Mouse (Mus musculus): Measurements from ENCODE around the gene Commd7.
"Not testable (repeated sequence)": the region's sequence is repeated elsewhere in the genome, so short reads cannot be mapped to it uniquely, and the experiment has no call there.

Gene Commd7

DNA sequence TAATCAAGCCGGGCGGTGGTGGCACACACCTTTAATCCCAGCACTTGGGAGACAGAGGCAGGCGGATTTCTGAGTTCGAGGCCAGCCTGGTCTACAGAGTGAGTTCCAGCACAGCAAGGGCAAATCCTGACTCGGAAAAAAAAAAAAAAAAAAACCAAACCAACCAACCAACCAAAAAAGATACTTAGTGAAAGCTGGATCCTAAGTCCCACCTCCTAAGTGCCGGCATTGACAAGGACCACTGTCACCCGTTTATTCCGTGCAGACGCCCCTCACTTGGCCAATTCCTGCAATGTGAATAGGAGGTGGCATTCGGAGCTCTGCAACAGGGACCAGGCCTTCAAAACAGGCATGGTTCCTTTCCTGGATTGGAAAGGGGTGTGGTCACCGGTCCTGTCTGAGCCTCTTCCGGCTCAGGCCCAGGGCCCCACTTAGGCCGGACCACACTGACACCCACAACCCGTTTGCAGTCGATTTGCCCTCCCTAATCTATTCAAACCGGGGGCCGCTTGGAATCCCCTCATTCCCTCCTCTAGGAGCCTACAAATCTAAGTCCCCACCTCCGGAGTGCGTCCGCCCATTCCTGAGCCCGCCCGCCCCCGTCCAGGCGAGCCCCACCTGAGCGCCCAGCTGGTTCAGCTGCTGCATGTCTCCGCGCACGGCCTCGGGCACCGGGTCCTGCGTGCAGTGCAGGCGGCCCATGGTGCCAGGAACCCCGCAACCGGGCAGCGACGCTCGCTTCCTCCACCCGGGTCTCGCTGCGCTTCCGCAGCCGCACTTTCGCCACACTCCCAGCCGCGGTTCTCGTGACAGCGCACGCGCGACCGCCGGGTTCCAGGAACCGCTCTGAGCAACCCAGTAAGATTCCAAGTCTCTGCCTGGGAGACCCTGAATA is at the start of gene Commd7:
Gene Commd7 (minus strand): TSS at position 806 of the 895 bp plus-strand sequence.
- peak; percentile 52 for DNase-seq (ENCODE audit: extremely low read depth, low read depth)

DNA sequence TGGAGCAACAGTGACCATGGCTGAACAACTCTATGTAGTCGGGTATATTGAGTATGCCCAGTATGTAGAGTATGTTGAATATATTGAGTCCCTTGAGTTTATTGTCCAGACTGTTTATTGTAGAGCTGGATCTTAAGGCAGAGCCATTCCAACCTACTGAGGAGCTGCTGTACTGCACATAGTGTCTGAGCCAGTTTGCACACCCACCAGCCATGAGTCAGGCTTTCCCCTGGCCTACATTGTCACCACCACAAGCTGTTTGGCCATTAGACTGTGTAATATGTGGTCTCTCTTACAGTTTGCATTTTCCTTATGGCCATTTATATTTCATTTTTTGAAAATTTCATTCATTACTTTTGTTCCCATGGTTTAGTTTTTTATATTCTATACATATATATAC is 47.4 kb upstream of the Commd7 start:
- DNase-seq (ENCODE audit: extremely low read depth, low read depth) = no peak

DNA sequence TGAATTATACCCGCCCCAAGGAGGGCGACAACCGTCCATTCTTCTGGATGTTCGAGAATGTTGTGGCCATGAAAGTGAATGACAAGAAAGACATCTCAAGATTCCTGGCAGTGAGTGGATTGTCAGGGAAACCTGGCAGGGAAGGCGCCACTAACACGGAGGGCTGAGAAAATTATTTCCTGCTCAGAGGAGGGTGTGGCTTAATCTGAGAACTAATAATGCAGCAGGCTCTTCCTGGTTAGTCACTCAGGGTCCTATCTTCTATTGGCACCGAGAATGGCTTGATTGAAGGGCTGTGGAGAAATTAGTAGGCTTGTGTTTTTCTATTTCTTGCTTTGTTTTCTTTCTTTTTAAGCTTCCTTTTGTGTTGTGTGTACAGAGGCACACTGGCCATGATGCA is 45.0 kb upstream of the Commd7 start:
- DNase-seq (ENCODE audit: extremely low read depth, low read depth) = no peak

DNA sequence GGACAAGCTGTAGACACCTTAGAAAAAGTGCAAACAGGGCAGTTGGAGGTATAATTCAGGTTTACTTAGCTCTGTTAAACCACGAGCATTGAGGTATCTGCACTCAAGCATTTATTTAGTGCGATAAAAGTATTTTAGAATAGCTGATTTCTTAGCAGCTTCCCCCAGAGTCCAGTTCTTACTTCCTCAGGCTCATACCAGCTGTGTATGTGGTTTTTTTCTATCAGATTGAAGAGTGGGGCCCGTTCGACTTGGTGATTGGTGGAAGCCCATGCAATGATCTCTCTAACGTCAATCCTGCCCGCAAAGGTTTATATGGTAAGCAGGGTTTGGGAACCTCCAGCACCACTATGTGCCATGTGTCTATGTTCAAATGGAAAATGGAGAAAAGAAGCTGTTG is 44.4 kb upstream of the Commd7 start:
- DNase-seq (ENCODE audit: extremely low read depth, low read depth) = no peak

DNA sequence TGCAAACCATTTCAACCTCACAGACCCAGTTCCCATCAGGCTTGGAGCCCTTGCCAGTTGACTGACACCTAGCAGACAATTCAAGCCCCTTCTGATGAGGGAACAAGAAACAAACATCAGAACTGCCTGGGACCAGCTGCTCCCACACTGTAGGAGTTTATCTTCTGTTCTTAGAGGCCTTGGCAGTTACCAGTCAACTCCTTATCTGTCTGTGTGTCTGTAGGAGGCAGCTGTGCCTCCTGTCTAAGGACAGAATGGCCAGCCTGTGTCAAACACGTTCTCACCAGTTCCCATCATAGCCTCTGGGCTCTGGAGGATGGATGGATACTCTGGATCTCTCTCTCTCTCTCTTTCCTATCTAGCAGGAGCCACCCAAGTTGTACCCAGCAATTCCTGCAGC is 42.8 kb upstream of the Commd7 start:
- not testable (repeated sequence) for DNase-seq (ENCODE audit: extremely low read depth, low read depth)

DNA sequence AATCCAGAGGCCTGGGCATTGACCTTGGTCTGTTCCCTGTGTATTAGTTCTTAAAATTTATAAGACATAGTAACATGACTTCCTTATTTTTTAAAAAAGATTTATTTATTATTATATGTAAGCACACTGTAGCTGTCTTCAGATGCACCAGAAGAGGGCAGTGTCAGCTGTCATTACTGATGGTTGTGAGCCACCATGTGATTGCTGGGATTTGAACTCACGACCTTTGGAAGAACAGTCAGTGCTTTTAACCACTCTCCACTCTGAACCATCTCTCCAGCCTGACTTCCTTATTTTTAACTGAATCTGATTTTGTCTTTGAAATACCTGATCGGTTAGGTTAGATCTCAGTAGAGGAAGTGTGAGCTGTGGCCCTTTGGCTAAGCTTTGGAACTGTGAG is 40.0 kb upstream of the Commd7 start:
- peak; percentile 15 for DNase-seq (ENCODE audit: extremely low read depth, low read depth)

DNA sequence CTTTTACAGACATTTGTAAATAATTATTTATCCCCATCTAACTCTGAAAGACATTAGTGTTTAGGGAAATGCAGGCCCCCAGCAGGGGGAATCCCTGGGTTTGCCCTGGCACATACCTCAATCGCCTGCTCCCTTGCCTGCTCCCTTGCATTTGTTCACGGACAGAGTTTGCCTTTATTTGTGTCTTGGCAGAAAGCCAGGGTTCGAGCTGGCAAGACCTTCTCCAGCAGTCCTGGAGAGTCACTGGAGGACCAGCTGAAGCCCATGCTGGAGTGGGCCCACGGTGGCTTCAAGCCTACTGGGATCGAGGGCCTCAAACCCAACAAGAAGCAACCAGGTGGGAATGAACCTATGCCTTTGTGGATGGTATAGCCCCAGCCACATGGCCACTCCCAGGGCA is 37.5 kb upstream of the Commd7 start:
- DNase-seq (ENCODE audit: extremely low read depth, low read depth) = no peak

DNA sequence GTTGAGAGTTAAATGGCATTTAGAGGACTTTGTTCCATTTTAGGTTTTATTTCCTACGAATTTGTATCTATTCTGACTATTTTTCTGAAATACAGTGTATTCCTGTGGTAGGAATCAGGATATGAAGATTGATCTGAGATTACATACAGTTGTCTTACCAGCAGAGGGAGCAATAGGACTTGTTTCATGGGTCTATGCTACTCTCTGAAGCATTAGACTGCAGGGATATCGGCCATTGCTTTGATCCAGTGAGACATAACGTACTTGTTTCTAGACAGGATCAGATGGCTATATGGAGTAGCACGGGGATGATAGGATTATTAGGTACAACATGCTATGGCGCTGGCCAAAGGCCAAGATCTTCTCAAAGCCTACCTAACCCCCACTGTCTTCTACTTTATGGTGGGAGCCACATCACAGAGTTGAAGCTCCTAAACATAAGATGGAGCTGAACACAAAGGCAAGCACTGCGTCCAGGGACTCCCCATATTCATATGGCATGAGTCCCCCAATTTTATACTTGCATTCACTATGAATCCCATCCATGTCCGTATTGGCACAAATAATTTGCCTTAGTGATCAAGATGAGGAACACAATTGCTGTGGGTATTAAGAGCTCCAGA is 36.3 kb upstream of the Commd7 start:
- peak; percentile 26 for DNase-seq (ENCODE audit: extremely low read depth, low read depth)

DNA sequence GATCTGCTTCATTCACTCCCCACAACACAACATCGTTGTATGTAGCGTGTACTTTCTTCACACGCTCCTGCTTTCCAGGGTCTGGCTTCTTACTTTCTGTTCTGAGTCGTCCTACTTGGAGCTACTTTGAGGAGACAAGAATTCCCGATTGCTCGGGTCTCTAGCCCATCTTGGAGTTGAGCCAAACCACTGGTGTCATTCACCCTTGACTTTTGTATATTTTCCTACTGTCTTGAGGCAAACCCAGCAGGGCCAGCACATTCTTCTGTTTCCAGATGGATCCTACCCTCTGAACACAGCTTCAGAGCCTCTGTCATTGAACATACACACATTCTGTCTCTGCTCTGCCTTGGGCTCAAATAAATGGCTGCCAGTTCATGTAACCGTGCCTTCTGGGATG is 32.8 kb upstream of the Commd7 start:
- DNase-seq (ENCODE audit: extremely low read depth, low read depth) = no peak

DNA sequence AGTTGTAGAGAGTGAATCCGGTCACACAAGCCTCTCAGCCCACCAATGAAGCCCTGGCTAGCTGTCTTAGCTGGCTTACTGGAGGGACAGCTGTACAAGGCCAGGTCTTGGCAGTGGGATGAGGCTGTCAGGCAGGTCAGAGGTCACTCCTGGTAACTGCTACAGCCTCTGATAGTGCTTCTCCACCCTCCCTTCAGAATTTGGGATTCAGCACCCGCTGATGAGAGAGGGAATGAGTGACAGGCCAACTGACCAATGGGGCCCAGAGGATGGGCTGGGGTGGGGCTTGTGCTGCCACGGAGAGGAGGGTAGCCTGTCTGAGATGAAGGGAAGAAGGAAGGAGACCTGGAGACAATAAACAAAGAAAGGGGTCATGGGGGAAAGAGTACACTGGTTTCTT is 28.0 kb upstream of the Commd7 start:
- no peak for DNase-seq (ENCODE audit: extremely low read depth, low read depth)

DNA sequence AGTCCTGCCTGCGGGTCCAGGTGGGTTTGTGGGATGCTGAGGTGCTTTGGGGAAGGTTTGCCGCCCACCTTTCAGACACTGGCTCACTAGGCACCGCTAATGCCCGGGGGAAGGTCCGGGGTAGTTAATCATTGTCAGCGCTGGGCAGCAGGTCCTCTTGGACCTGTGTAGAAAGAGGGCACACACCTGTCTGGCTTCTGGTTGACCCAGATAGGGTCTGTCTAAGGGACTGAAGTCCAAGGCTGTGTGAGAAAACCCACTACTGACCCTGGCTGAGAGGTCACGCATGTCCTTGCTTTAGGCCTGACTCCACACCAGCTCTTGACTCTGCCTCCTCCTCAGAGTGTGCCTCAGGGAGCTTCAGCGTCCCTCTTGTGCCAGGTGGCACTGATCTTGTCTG is 25.1 kb upstream of the Commd7 start:
- not testable (repeated sequence) for DNase-seq (ENCODE audit: extremely low read depth, low read depth)

DNA sequence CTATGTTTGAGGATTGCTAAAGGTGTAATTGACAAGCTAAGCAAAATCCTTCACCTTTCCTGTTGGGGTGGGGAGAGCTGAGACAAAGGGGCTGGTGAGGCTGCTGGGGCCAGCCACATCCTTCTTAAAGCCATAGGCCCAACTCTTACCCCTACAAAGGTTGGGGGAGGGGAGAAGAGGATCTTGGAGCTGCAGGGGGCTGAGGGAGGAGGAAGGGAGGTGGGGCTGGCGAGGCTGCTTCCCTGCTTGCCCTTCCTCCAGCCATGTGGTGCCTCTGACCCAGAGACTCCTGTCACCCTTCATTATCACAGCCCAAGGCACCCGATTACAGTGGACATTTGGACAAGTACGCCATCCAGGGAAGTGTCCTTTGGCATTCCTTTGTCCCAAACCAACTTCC is 19.1 kb upstream of the Commd7 start:
- DNase-seq (ENCODE audit: extremely low read depth, low read depth) = no peak

DNA sequence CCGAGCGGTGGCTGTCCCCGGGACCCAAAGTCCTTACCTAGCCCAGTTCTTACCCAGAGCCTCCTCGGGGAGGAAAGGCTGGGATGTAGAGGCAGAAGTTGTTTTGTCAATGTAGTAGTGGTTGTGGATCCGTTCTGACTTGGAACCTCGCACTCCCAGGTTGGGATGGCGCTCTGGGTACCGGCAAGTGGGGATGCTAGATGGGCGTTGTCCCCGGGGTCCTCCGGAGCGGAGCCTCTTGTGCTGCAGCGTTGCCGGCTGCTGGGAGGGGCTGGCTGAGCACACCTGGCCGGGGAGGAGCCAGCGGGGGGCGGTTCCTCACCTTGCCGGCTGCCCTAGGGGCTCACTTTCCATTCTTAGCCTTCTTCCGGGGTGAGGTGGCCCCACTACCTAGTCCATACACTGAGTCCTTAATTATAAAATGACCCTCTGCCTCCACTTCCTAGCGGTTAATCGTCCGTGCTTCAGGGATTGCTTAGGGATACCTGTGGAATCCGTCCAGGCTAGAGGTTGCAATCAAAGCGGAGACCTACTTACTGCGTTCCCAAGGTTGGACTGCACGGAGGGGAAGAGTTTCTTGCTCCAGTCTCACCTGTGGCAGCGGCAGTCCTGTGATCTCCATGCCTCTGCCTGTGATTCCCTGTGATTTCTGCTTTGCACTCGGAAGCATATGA is 17.6 kb upstream of the Commd7 start:
- no peak for DNase-seq (ENCODE audit: extremely low read depth, low read depth)

DNA sequence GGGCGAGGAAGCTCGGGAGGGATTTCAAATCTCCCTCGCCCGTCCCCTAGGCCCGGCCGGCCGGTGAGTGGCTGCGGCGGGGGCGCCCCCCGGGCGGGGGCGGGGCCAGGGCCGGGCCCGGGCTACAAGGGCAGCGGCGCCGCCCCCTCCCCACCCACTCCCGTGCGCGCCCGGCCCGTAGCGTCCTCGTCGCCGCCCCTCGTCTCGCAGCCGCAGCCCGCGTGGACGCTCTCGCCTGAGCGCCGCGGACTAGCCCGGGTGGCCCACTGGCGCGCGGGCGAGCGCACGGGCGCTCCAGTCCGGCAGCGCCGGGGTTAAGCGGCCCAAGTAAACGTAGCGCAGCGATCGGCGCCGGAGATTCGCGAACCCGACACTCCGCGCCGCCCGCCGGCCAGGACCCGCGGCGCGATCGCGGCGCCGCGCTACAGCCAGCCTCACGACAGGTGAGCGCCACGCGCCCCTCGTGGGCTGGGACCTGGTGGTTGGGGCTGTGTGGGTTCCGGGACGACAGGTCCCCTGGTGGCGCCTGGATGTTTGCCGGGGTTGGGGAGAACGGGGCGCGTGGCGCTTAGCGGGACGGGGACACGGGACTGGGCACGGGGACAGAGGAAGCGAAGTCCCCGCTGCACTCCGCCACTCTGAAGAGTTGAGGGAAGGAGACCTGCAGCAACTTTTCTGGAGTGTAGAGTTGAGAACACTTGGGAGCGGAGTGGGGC is 16.9 kb upstream of the Commd7 start, which contains the start of gene Dnmt3b:
Gene Dnmt3b (plus strand): TSS at position 153 of the 716 bp plus-strand sequence.
- peak; percentile 17 for DNase-seq (ENCODE audit: extremely low read depth, low read depth)

DNA sequence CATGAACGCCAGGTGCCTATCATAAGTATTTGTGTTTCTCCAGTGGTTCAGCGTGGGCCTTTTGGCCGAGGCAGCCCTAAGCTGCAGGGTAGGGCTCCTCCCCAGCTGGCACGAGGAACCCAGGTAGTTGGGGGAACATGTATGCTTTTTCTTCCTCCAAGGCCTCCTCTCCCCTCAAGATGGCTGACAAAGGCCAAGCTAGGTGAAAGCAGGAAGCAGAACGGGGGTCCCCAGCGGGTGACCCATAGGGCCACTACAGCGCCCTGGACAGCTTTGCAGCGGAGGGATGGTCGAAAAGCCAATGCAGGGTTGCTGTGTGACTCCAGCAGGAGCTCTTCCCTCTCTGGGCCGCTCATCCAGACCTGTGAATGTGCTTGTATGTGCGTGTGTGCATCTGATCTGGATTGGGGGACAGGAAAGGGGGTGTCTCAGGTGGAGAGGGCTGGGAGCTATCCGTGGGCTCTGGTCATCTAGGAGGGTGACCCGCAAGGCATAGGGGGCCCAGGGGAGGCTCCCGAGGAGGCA is 16.3 kb upstream of the Commd7 start:
- no peak for DNase-seq (ENCODE audit: extremely low read depth, low read depth)

DNA sequence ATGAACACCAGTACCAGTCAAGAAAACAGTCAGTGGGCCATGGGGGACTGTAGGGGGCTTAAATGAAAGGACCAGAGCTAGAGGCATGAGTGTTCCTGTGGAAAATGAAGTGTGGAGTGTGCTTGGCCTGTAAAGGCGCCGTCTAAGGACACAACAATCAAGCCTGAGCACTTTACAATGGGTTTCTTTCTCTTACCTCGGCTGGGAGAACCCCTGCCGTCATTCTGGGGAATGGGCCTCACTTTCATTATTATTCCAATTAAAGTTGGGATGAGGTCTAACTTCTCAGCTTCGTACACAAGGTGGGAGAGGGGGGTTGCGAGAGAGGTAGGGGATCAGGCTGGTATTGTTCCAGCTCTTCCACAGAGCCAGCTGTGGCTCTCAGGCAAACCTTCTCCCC is 10.4 kb upstream of the Commd7 start:
- DNase-seq (ENCODE audit: extremely low read depth, low read depth) = no peak

DNA sequence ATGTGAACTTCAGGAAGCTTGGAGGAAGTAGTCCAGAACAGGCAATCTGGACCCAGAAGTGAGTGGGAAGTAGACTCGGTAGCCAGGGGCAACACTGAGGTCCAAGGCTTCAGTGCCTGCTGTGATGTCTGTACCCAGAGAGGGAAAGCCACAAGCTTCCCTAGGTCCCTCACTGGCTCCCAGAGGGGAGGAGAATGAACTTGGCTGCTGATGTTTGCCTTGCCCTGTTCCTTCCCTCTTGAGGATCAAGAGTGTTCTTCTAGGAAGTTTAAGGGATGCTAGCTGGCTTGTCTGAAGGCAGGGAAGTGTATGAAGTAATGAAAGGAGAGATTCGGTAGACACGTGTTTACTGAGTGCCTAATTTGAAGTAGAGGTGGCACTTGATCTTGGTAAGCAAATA is 9.9 kb upstream of the Commd7 start:
- no peak for DNase-seq (ENCODE audit: extremely low read depth, low read depth)

DNA sequence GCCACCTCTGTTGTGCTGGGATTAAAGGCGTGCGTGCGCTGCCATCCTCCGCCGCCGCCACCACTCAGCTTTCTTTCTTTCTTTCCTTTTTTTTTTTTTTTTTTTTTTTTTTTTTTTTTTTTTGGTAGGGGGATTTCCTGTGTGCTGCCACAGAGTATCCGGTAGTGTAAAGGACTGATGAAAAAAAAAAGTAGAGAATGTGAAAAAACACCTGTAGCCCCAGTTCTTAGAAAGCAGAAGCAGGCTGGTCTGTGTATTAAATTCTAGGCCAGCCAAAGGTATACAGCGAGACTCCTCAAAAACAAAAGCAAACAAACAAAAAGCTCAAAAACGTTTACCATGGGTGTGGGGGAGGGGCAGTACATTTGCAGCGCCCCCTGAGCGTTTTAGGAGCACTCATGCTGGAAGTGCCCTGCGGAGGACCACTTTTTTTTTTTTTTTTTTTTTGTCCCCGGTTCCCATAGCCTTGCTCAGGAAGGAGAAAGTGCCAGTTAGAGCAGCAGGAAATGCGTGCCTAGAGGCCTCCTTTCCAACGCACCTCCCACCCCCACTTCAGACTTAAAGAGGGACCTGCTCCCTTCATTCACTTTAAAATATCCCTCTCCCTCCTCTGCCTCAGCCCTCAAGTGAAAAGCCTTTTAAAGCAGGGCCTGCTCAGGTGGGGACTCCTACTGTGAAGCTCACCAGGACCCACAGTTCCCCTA is 6.5 kb upstream of the Commd7 start:
- DNase-seq (ENCODE audit: extremely low read depth, low read depth) = no peak

DNA sequence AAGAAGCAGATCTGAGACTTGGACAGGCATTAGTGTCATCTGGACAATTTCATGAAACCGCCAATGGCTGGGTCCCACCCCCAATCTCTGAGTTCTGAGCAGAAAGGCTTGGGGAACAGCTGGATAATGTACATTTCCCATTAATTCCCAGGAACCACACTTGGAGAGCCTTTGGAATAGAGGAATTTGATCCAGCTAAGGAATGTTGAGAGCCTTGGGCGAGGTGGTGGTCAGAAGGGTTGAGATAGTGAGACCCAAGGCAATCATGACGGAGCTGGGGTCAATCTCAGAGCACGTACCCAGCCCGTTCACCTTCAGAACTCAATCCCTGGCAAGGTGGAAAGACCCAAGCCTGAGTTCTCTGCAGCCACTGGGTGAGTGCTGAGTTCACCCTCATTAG is 678 bp upstream of the Commd7 start:
- no peak for DNase-seq (ENCODE audit: extremely low read depth, low read depth)

DNA sequence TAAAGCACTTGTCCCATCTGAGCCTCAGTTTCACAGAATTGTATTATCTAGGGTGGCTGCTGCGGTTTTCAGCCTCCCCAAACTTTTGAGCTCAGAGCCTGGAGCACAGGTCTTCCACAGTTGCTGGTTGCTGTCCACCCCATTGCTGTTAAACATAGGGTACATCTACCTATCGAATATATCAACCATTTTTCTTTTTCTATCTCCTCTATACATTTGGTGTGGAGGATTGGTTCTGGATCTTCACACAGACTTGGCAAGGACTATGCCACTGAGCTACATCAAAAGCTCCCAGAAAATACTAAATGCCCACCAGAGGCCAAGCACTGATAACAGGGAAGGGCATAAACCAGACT is 268 bp upstream of the Commd7 start:
- no peak for DNase-seq (ENCODE audit: extremely low read depth, low read depth)

DNA sequence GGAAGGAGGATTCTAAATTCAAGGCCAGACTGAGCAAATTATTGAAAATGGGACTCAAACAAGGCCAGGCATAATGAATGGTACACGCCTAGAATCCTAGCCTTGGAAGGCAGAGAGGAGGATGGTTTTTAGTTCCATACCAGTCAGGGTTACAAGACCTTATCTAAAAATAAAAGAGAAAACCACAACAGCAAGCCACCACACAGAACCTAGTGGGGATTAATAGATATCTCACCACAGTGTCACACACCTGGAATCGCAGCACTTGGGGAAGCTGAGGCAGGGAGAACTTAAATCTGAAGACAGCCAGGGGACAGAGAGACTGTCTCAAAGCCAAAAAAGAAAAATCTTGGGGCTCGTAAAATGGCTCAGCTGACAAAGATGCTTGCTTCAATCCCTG is 1.6 kb downstream of the Commd7 start:
- peak; percentile 32 for DNase-seq (ENCODE audit: extremely low read depth, low read depth)

Data from MEL-GATA-1-ER (cell line).